Mouse (Mus musculus) intestine, embryonic 16.5 days (tissue): ENCODE results near the gene Ddx43. TPM values are rescaled to one million over a fixed set of nuclear protein-coding genes. Genes with fewer than 3 reads are reported as not detected.

ENCODE experiments used
- ATAC-seq: fragments of 200-750 bp; cut with Nextera tagmentation; 2 replicates; pipeline ENCODE4 v1.8.0; 2017; ENCODE audit warnings: moderate TSS enrichment, moderate library complexity
- H3K27ac ChIP-seq: fragments of 300-500 bp; sonication (generic); 2 replicates; pipeline ENCODE4 v1.5.1; 2014; ENCODE audit warnings: mild to moderate bottlenecking, low read length
- H3K27me3 ChIP-seq: fragments of 300-500 bp; sonication (generic); replicated peaks from 2 replicates; pipeline ENCODE4 v1.6.1; 2014; ENCODE audit warnings: low read length, control low read depth, mixed read lengths; ENCODE audit not compliant: control insufficient read depth, insufficient read depth
- H3K36me3 ChIP-seq: fragments of 300-500 bp; sonication (generic); 2 replicates; pipeline ENCODE4 v1.6.1; 2014; ENCODE audit warnings: low read length, control low read depth; ENCODE audit not compliant: control insufficient read depth, insufficient read depth
- H3K4me1 ChIP-seq: fragments of 300-500 bp; sonication (generic); 2 replicates; pipeline ENCODE4 v1.6.1; 2014; ENCODE audit warnings: low read length, control low read depth, mixed read lengths; ENCODE audit not compliant: control insufficient read depth, insufficient read depth
- H3K4me2 ChIP-seq: fragments of 300-500 bp; sonication (generic); 2 replicates; pipeline ENCODE4 v1.6.1; 2014; ENCODE audit warnings: low read depth, low read length, control low read depth
- H3K4me3 ChIP-seq: fragments of 300-500 bp; sonication (generic); 2 replicates; pipeline ENCODE4 v1.5.1; 2014; ENCODE audit warnings: mild to moderate bottlenecking, low read length
- H3K9ac ChIP-seq: fragments of 300-500 bp; sonication (generic); 2 replicates; pipeline ENCODE4 v1.6.1; 2014; ENCODE audit warnings: low read depth, low read length
- H3K9me3 ChIP-seq: fragments of 300-500 bp; sonication (generic); 2 replicates; pipeline ENCODE4 v1.6.1; 2016; ENCODE audit warnings: low read length, control low read depth; ENCODE audit not compliant: control insufficient read depth
- WGBS: fragments of 180-500 bp; shearing (Covaris S2); extraction: QIAGEN DNeasy Blood & Tissue Kit; methylation state at CpG from one replicate; pipeline ENCODE4 v1.1.7; 2014; 5-methylcytosine and 5-hydroxymethylcytosine counted together
- polyA plus RNA-seq: library from polyadenylated mRNA; unstranded; fragments of >200 nt; fragmentation: Nextera tagmentation; extraction: Ambion mirVana; gene quantifications from 2 replicates; pipeline ENCODE4 v1.2.1, GENCODE M21; 2015

Ddx43 gene
- polyA plus RNA-seq, 1 experiment from 2014 or later: 0.28 TPM

- Histone ChIP-seq H3K4me1 (no peaks in the 10 kb centered on the region), H3K4me3 (no peak overlapping the region), H3K4me2 (no peak overlapping the region), H3K27ac (no peak overlapping the region), H3K36me3 (no peaks in the 10 kb centered on the region), H3K9me3 (no peaks in the 10 kb centered on the region), H3K27me3 (no peaks in the 10 kb centered on the region), H3K9ac (no peak overlapping the region)
- ATAC-seq: no peak
- 85% methylated on average over 7 of the region's 7 CpGs for WGBS
Observed at GRCm38 (mm10) chr9:78369786-78370185, 25.8 kb upstream of the Ddx43 start.

- Histone ChIP-seq H3K27me3 (no peaks in the 10 kb centered on the region), H3K4me3 (no peak overlapping the region), H3K36me3 (no peaks in the 10 kb centered on the region), H3K9me3 (no peaks in the 10 kb centered on the region), H3K4me2 (no peak overlapping the region), H3K9ac (no peak overlapping the region), H3K4me1 (no peaks in the 10 kb centered on the region), H3K27ac (no peak overlapping the region)
- 95% methylated on average over 3 of the region's 3 CpGs for WGBS
- no peak for ATAC-seq
Observed at GRCm38 (mm10) chr9:78371441-78371840, 24.1 kb upstream of the Ddx43 start.

GRCm38 (mm10) chr9:78372827-78373504 is 22.6 kb upstream of the Ddx43 start:
- H3K27me3 ChIP-seq: 0 out of 2 replicates have a peak, but pooled peaks cover under 1% of the 10 kb centered on the region
- H3K27ac ChIP-seq: no peak overlapping the region
- H3K4me3 ChIP-seq: no peak overlapping the region
- no peaks in the 10 kb centered on the region for H3K36me3 ChIP-seq
- peaks cover 1% of the 10 kb centered on the region for H3K4me1 ChIP-seq
- no peak for ATAC-seq
- no peak overlapping the region for H3K9ac ChIP-seq
- no peaks in the 10 kb centered on the region for H3K9me3 ChIP-seq
- H3K4me2 ChIP-seq: no peak overlapping the region
- 76% methylated on average over 10 of the region's 10 CpGs for WGBS

- H3K4me3 ChIP-seq: no peak overlapping the region
- H3K36me3 ChIP-seq: no peaks in the 10 kb centered on the region
- 51% methylated on average over 5 of the region's 5 CpGs for WGBS
- no peak overlapping the region for H3K4me2 ChIP-seq
- ATAC-seq: no peak
- H3K9me3 ChIP-seq: no peaks in the 10 kb centered on the region
- H3K4me1 ChIP-seq: peaks cover 5% of the 10 kb centered on the region
- no peak overlapping the region for H3K27ac ChIP-seq
- no peak overlapping the region for H3K9ac ChIP-seq
- 0 out of 2 replicates have a peak, but pooled peaks cover 3% of the 10 kb centered on the region for H3K27me3 ChIP-seq
Observed at GRCm38 (mm10) chr9:78374397-78374796, 21.2 kb upstream of the Ddx43 start.

GRCm38 (mm10) chr9:78374885-78375389 is 20.6 kb upstream of the Ddx43 start:
- Histone ChIP-seq H3K27me3 (0 out of 2 replicates have a peak, but pooled peaks cover 3% of the 10 kb centered on the region), H3K9ac (no peak overlapping the region), H3K4me3 (no peak overlapping the region), H3K27ac (no peak overlapping the region), H3K9me3 (no peaks in the 10 kb centered on the region), H3K4me2 (no peak overlapping the region), H3K4me1 (peaks cover 5% of the 10 kb centered on the region), H3K36me3 (no peaks in the 10 kb centered on the region)
- WGBS: 73% methylated on average over 1 of the region's 1 CpGs
- ATAC-seq: peak; percentile 44; the same call in 1 of the 2 replicates

GRCm38 (mm10) chr9:78375486-78375885 is 20.1 kb upstream of the Ddx43 start:
- ATAC-seq: peak; percentile 40; the same call in 1 of the 2 replicates
- Histone ChIP-seq H3K4me2 (no peak overlapping the region), H3K4me1 (peaks cover 5% of the 10 kb centered on the region), H3K9ac (no peak overlapping the region), H3K4me3 (no peak overlapping the region), H3K36me3 (no peaks in the 10 kb centered on the region), H3K27me3 (0 out of 2 replicates have a peak, but pooled peaks cover 3% of the 10 kb centered on the region), H3K27ac (no peak overlapping the region), H3K9me3 (no peaks in the 10 kb centered on the region)
- WGBS: 65% methylated on average over 4 of the region's 4 CpGs

- H3K9ac ChIP-seq: no peak overlapping the region
- no peak overlapping the region for H3K27ac ChIP-seq
- H3K4me2 ChIP-seq: no peak overlapping the region
- peak overlapping the region; percentile 32; the same call in 1 of the 2 replicates for H3K4me3 ChIP-seq
- ATAC-seq: no peak
- 0 out of 2 replicates have a peak, but pooled peaks cover 3% of the 10 kb centered on the region for H3K27me3 ChIP-seq
- peaks cover 5% of the 10 kb centered on the region for H3K4me1 ChIP-seq
- 50% methylated on average over 8 of the region's 8 CpGs for WGBS
- H3K9me3 ChIP-seq: no peaks in the 10 kb centered on the region
- no peaks in the 10 kb centered on the region for H3K36me3 ChIP-seq
Observed at GRCm38 (mm10) chr9:78377546-78377945, 18.0 kb upstream of the Ddx43 start.

GRCm38 (mm10) chr9:78378113-78378785 is 17.3 kb upstream of the Ddx43 start, which contains the start of gene Ooep:
TSS of gene Ooep (minus strand) at chr9:78378725.
- Histone ChIP-seq H3K27ac (no peak within 1 kb of the TSS), H3K4me3 (peak within 1 kb of the TSS; percentile 32), H3K9ac (peak within 1 kb of the TSS; percentile 45; the same call in 1 of the 2 replicates), H3K27me3 (0 out of 2 replicates have a peak, but pooled peaks cover 3% of the 10 kb centered on the region), H3K4me1 (peaks cover 5% of the 10 kb centered on the region), H3K9me3 (no peaks in the 10 kb centered on the region), H3K36me3 (no peaks in the 10 kb centered on the region), H3K4me2 (peak within 1 kb of the TSS; percentile 56)
- WGBS: 8% methylated on average over 21 of the region's 23 CpGs
- ATAC-seq: peak; percentile 69

- Histone ChIP-seq H3K36me3 (no peaks in the 10 kb centered on the region), H3K4me2 (no peak overlapping the region), H3K4me1 (no peaks in the 10 kb centered on the region), H3K4me3 (no peak overlapping the region), H3K27me3 (no peaks in the 10 kb centered on the region), H3K9ac (no peak overlapping the region), H3K27ac (no peak overlapping the region), H3K9me3 (no peaks in the 10 kb centered on the region)
- 53% methylated on average over 3 of the region's 3 CpGs for WGBS
- no peak for ATAC-seq
Observed at GRCm38 (mm10) chr9:78385893-78386292, 9.7 kb upstream of the Ddx43 start.
